In the genomic region with DNA sequence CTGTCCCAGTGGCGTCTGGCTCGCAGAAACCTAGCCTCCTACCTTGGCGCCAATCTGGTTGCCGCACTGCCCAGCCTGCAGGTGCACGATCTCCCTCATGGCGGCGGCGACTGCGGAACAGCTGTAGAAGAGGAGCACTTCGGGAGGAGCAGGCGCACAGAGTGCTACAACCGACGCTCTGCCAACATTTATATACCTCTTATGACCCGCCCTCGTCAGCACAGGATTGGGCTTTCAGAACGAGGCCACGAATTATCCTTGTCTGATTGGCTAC, we compare ENCODE assay signal across 8 mouse cellular contexts. TPM values are rescaled to one million over a fixed set of nuclear protein-coding genes. Genes with fewer than 3 reads are reported as not detected.
DNase-seq lines count a peak whose midpoint lies in the region; ATAC-seq lines count a peak whose summit lies in the region.

A gene (minus strand): TSS at position 211 of the 274 bp plus-strand sequence.

- H3K9ac ChIP-seq in neural tube, embryonic 11.5 days (ENCODE audit: low read length) = peak within 1 kb of the TSS; percentile 76
- H3K9ac ChIP-seq in embryonic facial prominence, embryonic 12.5 days = peak within 1 kb of the TSS; percentile 73
- H3K9ac ChIP-seq in heart, embryonic 14.5 days (ENCODE audit: low read length) = peak within 1 kb of the TSS; percentile 84
- H3K9ac ChIP-seq in neural tube, embryonic 12.5 days = peak within 1 kb of the TSS; percentile 79

- H3K36me3 ChIP-seq in neural tube, embryonic 11.5 days (ENCODE audit: control insufficient read depth, insufficient read depth, low read length) = no peaks in the 10 kb centered on the region
- H3K36me3 ChIP-seq in embryonic facial prominence, embryonic 12.5 days = peaks cover 10% of the 10 kb centered on the region; the same call in 1 of the 2 replicates
- H3K36me3 ChIP-seq in heart, embryonic 14.5 days (ENCODE audit: control insufficient read depth, insufficient read depth, low read length) = peaks cover 20% of the 10 kb centered on the region
- H3K36me3 ChIP-seq in neural tube, embryonic 12.5 days = peaks cover 5% of the 10 kb centered on the region; the same call in 1 of the 2 replicates

- H3K9me3 ChIP-seq in neural tube, embryonic 11.5 days (ENCODE audit: control insufficient read depth, low read length) = no peaks in the 10 kb centered on the region
- no peaks in the 10 kb centered on the region for H3K9me3 ChIP-seq in embryonic facial prominence, embryonic 12.5 days
- no peaks in the 10 kb centered on the region for H3K9me3 ChIP-seq in heart, embryonic 14.5 days (ENCODE audit: control insufficient read depth, low read length)
- no peaks in the 10 kb centered on the region for H3K9me3 ChIP-seq in neural tube, embryonic 12.5 days

- no peaks in the 10 kb centered on the region for H3K27me3 ChIP-seq in neural tube, embryonic 11.5 days (ENCODE audit: control insufficient read depth, insufficient read depth, low read length)
- H3K27me3 ChIP-seq in embryonic facial prominence, embryonic 12.5 days = no peaks in the 10 kb centered on the region; the same call in 1 of the 2 replicates
- no peaks in the 10 kb centered on the region for H3K27me3 ChIP-seq in heart, embryonic 14.5 days (ENCODE audit: control insufficient read depth, insufficient read depth, low read length)
- no peaks in the 10 kb centered on the region for H3K27me3 ChIP-seq in neural tube, embryonic 12.5 days (replicated peaks)

- peak within 1 kb of the TSS; percentile 79 for H3K4me2 ChIP-seq in neural tube, embryonic 11.5 days (ENCODE audit: low read depth)
- H3K4me2 ChIP-seq in embryonic facial prominence, embryonic 12.5 days (replicated peaks) = peak within 1 kb of the TSS; percentile 78
- H3K4me2 ChIP-seq in heart, embryonic 14.5 days (ENCODE audit: low read length) = peak within 1 kb of the TSS; percentile 96
- H3K4me2 ChIP-seq in neural tube, embryonic 12.5 days (replicated peaks) = peak within 1 kb of the TSS; percentile 98

- 0% methylated on average over 17 of the region's 17 CpGs for WGBS in neural tube, embryonic 11.5 days
- WGBS in embryonic facial prominence, embryonic 12.5 days = 0% methylated on average over 17 of the region's 17 CpGs
- 0% methylated on average over 17 of the region's 17 CpGs for WGBS in heart, embryonic 14.5 days
- under 1% methylated on average over 17 of the region's 17 CpGs for WGBS in neural tube, embryonic 12.5 days

- intact Hi-C loops in left cerebral cortex, postnatal 25 days (cut with DNase I) = loop anchor here (2.0 kb wide), 2 partner anchors 14 to 30 kb away; a partner anchor contains a TSS

- DNase-seq in neural tube, embryonic 11.5 days (ENCODE audit: low spot score) = no peak
- no peak for DNase-seq in neural tube, embryonic 10.5 days (ENCODE audit: extremely low spot score, low spot score)
- DNase-seq in left cerebral cortex, postnatal 25 days (ENCODE audit: low spot score in 2 of 2) = no peak
- DNase-seq in cerebellum, adult 8-10 months = no peak
- no peak for DNase-seq in kidney, postnatal 4 days

- no peak for ATAC-seq in neural tube, embryonic 11.5 days (ENCODE audit: insufficient read depth, low FRiP score, low TSS enrichment)
- ATAC-seq in embryonic facial prominence, embryonic 12.5 days (ENCODE audit: insufficient number of reproducible peaks, insufficient read depth, low FRiP score, low TSS enrichment) = no peak
- ATAC-seq in heart, embryonic 14.5 days (ENCODE audit: insufficient number of reproducible peaks, insufficient read depth, low FRiP score, low read depth) = no peak
- no peak for ATAC-seq in neural tube, embryonic 12.5 days (ENCODE audit: low FRiP score, low read depth)

- H3K27ac ChIP-seq in neural tube, embryonic 11.5 days (ENCODE audit: low read depth, low read length) = peak within 1 kb of the TSS; percentile 89
- H3K27ac ChIP-seq in embryonic facial prominence, embryonic 12.5 days = peak within 1 kb of the TSS; percentile 96
- peak within 1 kb of the TSS; percentile 97 to 100 for H3K27ac ChIP-seq in heart, embryonic 14.5 days (replicated peaks in 1 of 2; ENCODE audit: control insufficient read depth in 1 of 2, insufficient read depth in 1 of 2, low read depth in 2 of 2, low read length in 2 of 2)
- H3K27ac ChIP-seq in neural tube, embryonic 12.5 days = peak within 1 kb of the TSS; percentile 91

- H3K4me1 ChIP-seq in neural tube, embryonic 11.5 days (ENCODE audit: control insufficient read depth, insufficient read depth, low read length) = peaks cover 11% of the 10 kb centered on the region
- H3K4me1 ChIP-seq in embryonic facial prominence, embryonic 12.5 days = peaks cover 11% of the 10 kb centered on the region
- H3K4me1 ChIP-seq in heart, embryonic 14.5 days (ENCODE audit: control insufficient read depth in 2 of 2, insufficient read depth in 2 of 2, low read length in 2 of 2) = peaks cover 5 to 21% of the 10 kb centered on the region in 2 experiments
- peaks cover 23% of the 10 kb centered on the region for H3K4me1 ChIP-seq in neural tube, embryonic 12.5 days

- peak within 1 kb of the TSS; percentile 78 for H3K4me3 ChIP-seq in neural tube, embryonic 11.5 days (ENCODE audit: low read depth, low read length)
- H3K4me3 ChIP-seq in embryonic facial prominence, embryonic 12.5 days = peak within 1 kb of the TSS; percentile 65
- peak within 1 kb of the TSS; percentile 71 to 91 for H3K4me3 ChIP-seq in heart, embryonic 14.5 days (ENCODE audit: control insufficient read depth in 1 of 2, insufficient read depth in 1 of 2, low read depth in 1 of 2, low read length in 2 of 2)
- H3K4me3 ChIP-seq in neural tube, embryonic 12.5 days = peak within 1 kb of the TSS; percentile 90

RNA-seq across cellular contexts. Expression of the gene that starts here (rescaled TPM):
- polyA plus RNA-seq in neural tube, embryonic 11.5 days (2014; fragmentation: Nextera tagmentation; extraction: Ambion mirVana) = 515 and 528 TPM in 2 replicates
- polyA plus RNA-seq in embryonic facial prominence, embryonic 12.5 days (2016; fragmentation: Nextera tagmentation; extraction: Ambion mirVana) = 443 and 449 TPM in 2 replicates
- polyA plus RNA-seq in heart, embryonic 14.5 days (2014; fragmentation: Nextera tagmentation; extraction: Ambion mirVana) = 342 and 395 TPM in 2 replicates
- total RNA-seq in left cerebral cortex, postnatal 25 days (2021) = 100 to 1,000 TPM; 376 to 398 TPM
- polyA plus RNA-seq in neural tube, embryonic 12.5 days (2016; fragmentation: Nextera tagmentation; extraction: Ambion mirVana) = 424 and 437 TPM in 2 replicates
